Mouse (Mus musculus) intestine, postnatal 0 days (tissue): ENCODE measurements around the gene 1810010H24Rik. TPM values are rescaled to one million over a fixed set of nuclear protein-coding genes. Genes with fewer than 3 reads are reported as not detected.
"Not testable (repeated sequence)": the region's sequence is repeated elsewhere in the genome, so short reads cannot be mapped to it uniquely, and the experiment has no call there.

Source experiments
- ATAC-seq: fragments of 200-750 bp; cut with Nextera tagmentation; 2 replicates; pipeline ENCODE4 v1.8.0; 2017; ENCODE audit warnings: mild to moderate bottlenecking, moderate TSS enrichment, moderate library complexity
- H3K27ac ChIP-seq: fragments of 300-500 bp; sonication (generic); 2 replicates; pipeline ENCODE4 v1.5.1; 2014; ENCODE audit warnings: mild to moderate bottlenecking, low read depth, low read length, moderate library complexity
- H3K27me3 ChIP-seq: fragments of 300-500 bp; sonication (generic); replicated peaks from 2 replicates; pipeline ENCODE4 v1.6.1; 2014; ENCODE audit warnings: low read length, mixed read lengths; ENCODE audit not compliant: control insufficient read depth, insufficient read depth
- H3K36me3 ChIP-seq: fragments of 300-500 bp; sonication (generic); 2 replicates; pipeline ENCODE4 v1.6.1; 2014; ENCODE audit warnings: mild to moderate bottlenecking, moderate library complexity; ENCODE audit not compliant: control insufficient read depth, insufficient read depth
- H3K4me1 ChIP-seq: fragments of 300-500 bp; sonication (generic); replicated peaks from 2 replicates; pipeline ENCODE4 v1.6.1; 2014; ENCODE audit warnings: antibody characterized with exemption, low read length, mixed read lengths; ENCODE audit not compliant: control insufficient read depth, insufficient read depth
- H3K4me2 ChIP-seq: fragments of 300-500 bp; sonication (generic); replicated peaks from 2 replicates; pipeline ENCODE4 v1.6.1; 2014; ENCODE audit warnings: low read depth, mild to moderate bottlenecking, moderate library complexity
- H3K4me3 ChIP-seq: fragments of 300-500 bp; sonication (generic); 2 replicates; pipeline ENCODE4 v1.5.1; 2014; ENCODE audit warnings: low read depth, low read length
- H3K9ac ChIP-seq: fragments of 300-500 bp; sonication (generic); 2 replicates; pipeline ENCODE4 v1.6.1; 2014; ENCODE audit warnings: mild to moderate bottlenecking, low read depth, low read length
- H3K9me3 ChIP-seq: fragments of 300-500 bp; sonication (generic); 2 replicates; pipeline ENCODE4 v1.6.1; 2016; ENCODE audit warnings: mixed run types; ENCODE audit not compliant: control insufficient read depth
- CTCF ChIP-seq: sonication (generic); IDR thresholded peaks from 2 replicates; pipeline ENCODE4 v1.5.1; 2016; ENCODE audit warnings: low read depth, mild to moderate bottlenecking, control low read depth, antibody characterized with exemption, moderate library complexity
- WGBS: fragments of 180-500 bp; shearing (Covaris S2); extraction: QIAGEN DNeasy Blood & Tissue Kit; methylation state at CpG from one replicate; pipeline ENCODE4 v1.1.7; 2014; 5-methylcytosine and 5-hydroxymethylcytosine counted together
- polyA plus RNA-seq: library from polyadenylated mRNA; unstranded; fragments of >200 nt; fragmentation: Nextera tagmentation; extraction: Ambion mirVana; gene quantifications from 2 replicates; pipeline ENCODE4 v1.2.1, GENCODE M21; 2015

The 1810010H24Rik gene
- polyA plus RNA-seq, 1 experiment from 2014 or later, result 9.9 TPM

- Histone ChIP-seq H3K9ac (no peak overlapping the region), H3K4me2 (no peak overlapping the region), H3K4me1 (no peaks in the 10 kb centered on the region), H3K27ac (no peak overlapping the region), H3K36me3 (peaks cover 63% of the 10 kb centered on the region), H3K9me3 (no peaks in the 10 kb centered on the region), H3K4me3 (no peak overlapping the region), H3K27me3 (no peaks in the 10 kb centered on the region)
- no peak for TF ChIP-seq CTCF
- no peak for ATAC-seq
- WGBS, result 90% methylated on average over 15 of the region's 15 CpGs
Observed at GRCm38 (mm10) chr11:107046766-107047620, 21.5 kb downstream of the 1810010H24Rik start.

- H3K4me1 ChIP-seq, result no peaks in the 10 kb centered on the region
- no peak overlapping the region for H3K4me2 ChIP-seq
- H3K27me3 ChIP-seq, result no peaks in the 10 kb centered on the region
- 84% methylated on average over 6 of the region's 6 CpGs for WGBS
- H3K4me3 ChIP-seq, result no peak overlapping the region
- no peak for TF ChIP-seq CTCF
- no peaks in the 10 kb centered on the region for H3K9me3 ChIP-seq
- peaks cover 84% of the 10 kb centered on the region for H3K36me3 ChIP-seq
- no peak for ATAC-seq
- H3K27ac ChIP-seq, result no peak overlapping the region
- H3K9ac ChIP-seq, result no peak overlapping the region
Observed at GRCm38 (mm10) chr11:107054870-107055269, 29.4 kb downstream of the 1810010H24Rik start.

- ATAC-seq, result no peak
- Histone ChIP-seq H3K36me3 (peaks cover 97% of the 10 kb centered on the region), H3K27ac (no peak overlapping the region), H3K9me3 (no peaks in the 10 kb centered on the region), H3K4me3 (no peak overlapping the region), H3K4me1 (no peaks in the 10 kb centered on the region), H3K4me2 (no peak overlapping the region), H3K9ac (no peak overlapping the region), H3K27me3 (no peaks in the 10 kb centered on the region)
- WGBS, result 90% methylated on average over 6 of the region's 6 CpGs
- TF ChIP-seq CTCF, result no peak
Observed at GRCm38 (mm10) chr11:107057391-107057790, 31.9 kb downstream of the 1810010H24Rik start.

GRCm38 (mm10) chr11:107059634-107060033, 34.2 kb downstream of the 1810010H24Rik start:
- not testable (repeated sequence) for H3K9me3 ChIP-seq, H3K27me3 ChIP-seq, H3K4me3 ChIP-seq, H3K4me2 ChIP-seq, H3K4me1 ChIP-seq, H3K9ac ChIP-seq, H3K27ac ChIP-seq, ATAC-seq
- H3K36me3 ChIP-seq, result peaks cover 86% of the 10 kb centered on the region
- WGBS, result 96% methylated on average over 3 of the region's 3 CpGs

- WGBS, result 46% methylated on average over 1 of the region's 1 CpGs
- no peak for TF ChIP-seq CTCF
- Histone ChIP-seq H3K4me1 (no peaks in the 10 kb centered on the region), H3K9ac (no peak overlapping the region), H3K36me3 (peaks cover 84% of the 10 kb centered on the region), H3K27ac (peak overlapping the region; percentile 0; the same call in 1 of the 2 replicates), H3K4me3 (no peak overlapping the region), H3K9me3 (no peaks in the 10 kb centered on the region), H3K27me3 (no peaks in the 10 kb centered on the region), H3K4me2 (no peak overlapping the region)
- ATAC-seq, result peak; percentile 16; the same call in 1 of the 2 replicates
Observed at GRCm38 (mm10) chr11:107060941-107061340, 35.5 kb downstream of the 1810010H24Rik start.

GRCm38 (mm10) chr11:107063067-107063466, 37.6 kb downstream of the 1810010H24Rik start:
- Histone ChIP-seq H3K27me3 (no peaks in the 10 kb centered on the region), H3K4me2 (no peak overlapping the region), H3K27ac (no peak overlapping the region), H3K36me3 (peaks cover 83% of the 10 kb centered on the region), H3K9me3 (no peaks in the 10 kb centered on the region), H3K4me3 (no peak overlapping the region), H3K9ac (no peak overlapping the region), H3K4me1 (no peaks in the 10 kb centered on the region)
- no peak for TF ChIP-seq CTCF
- no peak for ATAC-seq
- 92% methylated on average over 3 of the region's 3 CpGs for WGBS
